Mouse (Mus musculus): ENCODE results near the gene Enpep.

GRCm38 (mm10) chr3:129226681-129227080 lies 105.8 kb downstream of the Enpep start:
- no peak for TF ChIP-seq CTCF (IDR thresholded peaks at IDR 0.05; ENCODE audit: control insufficient read depth, insufficient read depth, low read length)
- TF ChIP-seq POLR2A (IDR thresholded peaks at IDR 0.05; ENCODE audit: borderline replicate concordance, control insufficient read depth, low read depth, low read length) = no peak
